Mouse (Mus musculus) intestine, embryonic 14.5 days (tissue): ENCODE measurements around the gene Gnas. TPM values are rescaled to one million over a fixed set of nuclear protein-coding genes. Genes with fewer than 3 reads are reported as not detected.

Source experiments
- ATAC-seq: fragments of 200-750 bp; cut with Nextera tagmentation; replicated peaks from 2 replicates; pipeline ENCODE4 v1.8.0; 2017; ENCODE audit warnings: low read depth, moderate number of reproducible peaks, moderate TSS enrichment, moderate library complexity; ENCODE audit not compliant: low FRiP score, low TSS enrichment
- DNase-seq: peaks from one replicate; pipeline ENCODE4 v3.0.0-alpha.2; 2018; ENCODE audit warnings: low spot score
- H3K27ac ChIP-seq: fragments of 300-500 bp; sonication (generic); 2 replicates; pipeline ENCODE4 v1.5.1; 2014; ENCODE audit warnings: low read depth, mild to moderate bottlenecking, control low read depth
- H3K27me3 ChIP-seq: fragments of 300-500 bp; sonication (generic); replicated peaks from 2 replicates; pipeline ENCODE4 v1.6.1; 2014; ENCODE audit warnings: low read length, control low read depth; ENCODE audit not compliant: control insufficient read depth, insufficient read depth
- H3K36me3 ChIP-seq: fragments of 300-500 bp; sonication (generic); 2 replicates; pipeline ENCODE4 v1.6.1; 2014; ENCODE audit warnings: low read length, control low read depth; ENCODE audit not compliant: control insufficient read depth, insufficient read depth
- H3K4me1 ChIP-seq: fragments of 300-500 bp; sonication (generic); replicated peaks from 2 replicates; pipeline ENCODE4 v1.6.1; 2014; ENCODE audit warnings: low read length, control low read depth, mixed read lengths; ENCODE audit not compliant: control insufficient read depth, insufficient read depth
- H3K4me2 ChIP-seq: fragments of 300-500 bp; sonication (generic); 2 replicates; pipeline ENCODE4 v1.6.1; 2014; ENCODE audit warnings: low read length
- H3K4me3 ChIP-seq: fragments of 300-500 bp; sonication (generic); 2 replicates; pipeline ENCODE4 v1.5.1; 2014; ENCODE audit warnings: low read depth, low read length, control low read depth, mixed read lengths
- H3K9ac ChIP-seq: fragments of 300-500 bp; sonication (generic); 2 replicates; pipeline ENCODE4 v1.6.1; 2014; ENCODE audit warnings: mild to moderate bottlenecking, low read length
- H3K9me3 ChIP-seq: fragments of 300-500 bp; sonication (generic); 2 replicates; pipeline ENCODE4 v1.6.1; 2016; ENCODE audit warnings: low read length, control low read depth; ENCODE audit not compliant: control insufficient read depth
- WGBS: fragments of 180-500 bp; shearing (Covaris S2); extraction: QIAGEN DNeasy Blood & Tissue Kit; methylation state at CpG from one replicate; pipeline ENCODE4 v1.1.7; 2014; 5-methylcytosine and 5-hydroxymethylcytosine counted together
- polyA plus RNA-seq: library from polyadenylated mRNA; unstranded; fragments of >200 nt; fragmentation: Nextera tagmentation; extraction: Ambion mirVana; gene quantifications from 2 replicates; pipeline ENCODE4 v1.2.1, GENCODE M21; 2014

Gene Gnas
- polyA plus RNA-seq, 1 experiment from 2014 or later: 1,793 TPM

DNA sequence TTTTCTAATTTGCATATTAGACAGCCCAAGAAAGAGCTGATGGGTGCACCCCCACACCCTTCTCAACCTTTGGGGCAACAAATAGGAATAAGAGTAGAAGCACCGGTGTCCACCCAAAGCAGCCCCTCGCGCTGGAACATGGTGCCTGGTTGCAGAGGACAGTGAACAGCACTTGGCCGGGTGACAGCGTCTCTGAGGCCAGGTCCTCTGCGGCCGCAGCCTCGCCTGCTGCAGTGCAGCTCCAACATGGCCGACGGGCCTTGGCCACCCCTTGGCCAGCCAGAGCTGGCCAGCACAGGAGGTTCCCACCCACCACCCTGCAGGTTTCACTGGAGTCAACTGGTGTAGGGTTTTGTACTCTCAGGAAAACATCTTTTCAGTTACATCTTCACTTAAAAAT lies 50.3 kb downstream of the Gnas start:
- Histone ChIP-seq H3K9me3 (no peaks in the 10 kb centered on the region), H3K27me3 (no peaks in the 10 kb centered on the region), H3K4me2 (peak overlapping the region; percentile 73), H3K4me1 (peaks cover 46% of the 10 kb centered on the region), H3K27ac (no peak overlapping the region), H3K9ac (no peak overlapping the region), H3K36me3 (peaks cover 46% of the 10 kb centered on the region), H3K4me3 (peak overlapping the region; percentile 97; the same call in 1 of the 2 replicates)
- WGBS: 67% methylated on average over 10 of the region's 10 CpGs
- ATAC-seq (no peak), DNase-seq (no peak)

DNA sequence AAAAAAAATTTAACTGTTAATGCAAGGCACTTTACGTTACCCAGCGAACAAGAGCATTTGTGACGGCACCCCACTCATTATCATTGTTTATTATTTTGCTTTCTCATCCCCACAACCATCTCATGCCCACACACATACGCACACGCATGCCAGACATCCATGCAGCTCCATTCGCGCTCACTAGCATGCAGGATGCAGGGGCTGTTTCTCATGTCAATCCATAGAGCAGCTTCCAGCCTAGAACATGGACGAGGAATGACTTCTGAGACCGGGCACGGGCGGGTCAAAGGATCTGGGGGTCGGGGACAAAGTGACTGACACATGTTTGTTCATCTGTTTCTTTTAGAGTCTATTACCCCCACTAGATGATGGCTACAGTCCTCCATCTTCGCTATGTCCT lies 53.2 kb downstream of the Gnas start:
- 81% methylated on average over 13 of the region's 13 CpGs for WGBS
- H3K9me3 ChIP-seq: no peaks in the 10 kb centered on the region
- no peak overlapping the region for H3K27ac ChIP-seq
- no peak overlapping the region for H3K4me3 ChIP-seq
- ATAC-seq: no peak
- H3K9ac ChIP-seq: no peak overlapping the region
- H3K4me2 ChIP-seq: no peak overlapping the region
- peaks cover 53% of the 10 kb centered on the region for H3K4me1 ChIP-seq
- peaks cover 64% of the 10 kb centered on the region for H3K36me3 ChIP-seq
- no peaks in the 10 kb centered on the region for H3K27me3 ChIP-seq
- DNase-seq: no peak

DNA sequence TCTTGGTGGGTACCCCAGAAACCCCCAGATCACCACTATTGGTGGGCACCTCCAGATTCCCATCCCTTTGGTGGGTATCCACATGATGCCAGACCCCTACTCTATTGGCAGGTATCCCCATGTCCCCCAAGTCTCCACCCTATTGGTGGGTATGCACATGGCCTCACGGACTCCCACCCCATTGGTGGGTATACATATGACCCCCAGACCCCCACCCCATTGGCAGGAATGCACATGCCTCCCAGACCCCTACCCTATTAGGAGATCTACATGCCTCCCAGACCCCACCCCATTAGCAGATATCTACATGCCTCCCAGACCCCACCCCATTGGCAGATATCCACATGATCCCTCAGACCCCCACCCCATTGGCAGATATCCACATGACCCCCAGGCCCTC lies 55.6 kb downstream of the Gnas start:
- no peaks in the 10 kb centered on the region for H3K27me3 ChIP-seq
- DNase-seq (no peak), ATAC-seq (no peak)
- H3K4me3 ChIP-seq: no peak overlapping the region
- no peak overlapping the region for H3K9ac ChIP-seq
- no peak overlapping the region for H3K4me2 ChIP-seq
- H3K36me3 ChIP-seq: peaks cover 77% of the 10 kb centered on the region
- 95% methylated on average over 1 of the region's 1 CpGs for WGBS
- H3K27ac ChIP-seq: no peak overlapping the region
- H3K9me3 ChIP-seq: no peaks in the 10 kb centered on the region
- H3K4me1 ChIP-seq: peaks cover 55% of the 10 kb centered on the region

DNA sequence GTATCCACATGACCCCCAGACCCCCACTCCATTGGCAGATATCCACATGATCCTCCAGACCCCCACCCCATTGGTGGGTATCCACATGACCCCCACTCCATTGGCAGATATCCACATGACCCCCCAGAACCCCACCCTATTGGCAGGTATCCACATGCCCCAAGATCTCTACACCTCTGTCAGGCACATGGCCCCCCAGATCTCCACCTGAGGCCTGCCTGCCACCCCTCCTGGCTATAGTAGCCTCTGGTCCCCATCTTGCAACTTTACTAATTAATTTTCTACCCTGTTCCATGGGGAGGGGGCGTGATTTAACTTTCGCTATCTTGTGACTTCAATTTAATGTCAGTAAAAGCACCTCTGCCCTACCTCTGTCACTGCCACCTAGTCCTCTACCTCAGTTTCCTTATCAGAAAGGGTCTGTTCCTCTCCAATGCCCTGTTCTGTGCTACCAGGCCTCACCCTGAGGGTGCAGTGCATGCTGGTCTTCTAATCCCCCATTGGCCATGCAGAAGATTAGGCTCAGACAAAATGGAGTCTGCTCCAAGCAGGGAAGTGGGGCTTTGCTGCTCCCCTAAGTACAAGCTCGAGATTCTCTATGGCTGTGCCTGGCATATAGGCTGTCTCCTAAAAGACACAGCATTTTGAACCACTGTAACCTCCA lies 56.2 kb downstream of the Gnas start:
- WGBS: 82% methylated on average over 3 of the region's 3 CpGs
- no peak overlapping the region for H3K4me2 ChIP-seq
- no peak for DNase-seq
- H3K9me3 ChIP-seq: no peaks in the 10 kb centered on the region
- ATAC-seq: no peak
- no peak overlapping the region for H3K27ac ChIP-seq
- no peak overlapping the region for H3K9ac ChIP-seq
- peaks cover 56% of the 10 kb centered on the region for H3K4me1 ChIP-seq
- H3K36me3 ChIP-seq: peaks cover 78% of the 10 kb centered on the region
- H3K4me3 ChIP-seq: no peak overlapping the region
- no peaks in the 10 kb centered on the region for H3K27me3 ChIP-seq

DNA sequence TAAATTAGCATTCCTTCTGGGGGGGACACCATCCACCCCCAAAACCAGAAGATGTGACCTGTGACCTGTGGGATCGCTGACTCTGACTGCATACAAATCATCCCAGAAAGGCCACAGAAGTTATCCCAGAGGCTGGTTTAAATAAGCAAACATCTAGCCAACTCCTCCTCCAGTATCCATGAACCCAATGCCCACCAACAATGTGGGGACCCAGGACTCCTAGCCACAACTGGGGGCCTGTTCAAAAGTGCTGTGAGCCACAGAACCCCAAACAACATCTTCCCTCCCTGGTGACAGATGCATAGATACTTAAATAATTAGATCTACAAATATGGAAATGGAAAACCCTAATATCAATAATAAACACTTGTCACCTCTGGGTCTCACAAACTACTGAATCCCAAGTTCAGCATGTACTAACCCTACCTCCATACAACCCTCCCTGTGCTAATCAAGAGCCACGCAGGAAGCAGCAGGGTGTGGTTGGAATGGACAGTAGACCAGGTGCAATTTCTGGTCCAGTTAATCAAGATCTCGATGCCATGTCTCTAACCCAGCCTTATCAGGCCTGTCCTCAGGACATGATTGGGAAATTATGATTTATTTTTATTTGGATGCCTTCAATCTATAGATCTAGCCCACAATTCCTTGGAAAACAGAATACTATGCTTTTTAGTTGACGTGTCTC lies 56.9 kb downstream of the Gnas start:
- no peak for ATAC-seq
- no peak overlapping the region for H3K4me2 ChIP-seq
- no peak for DNase-seq
- H3K27me3 ChIP-seq: no peaks in the 10 kb centered on the region
- peaks cover 80% of the 10 kb centered on the region for H3K36me3 ChIP-seq
- H3K4me1 ChIP-seq: peaks cover 49% of the 10 kb centered on the region
- H3K4me3 ChIP-seq: no peak overlapping the region
- H3K9ac ChIP-seq: no peak overlapping the region
- H3K9me3 ChIP-seq: no peaks in the 10 kb centered on the region
- 70% methylated on average over 4 of the region's 4 CpGs for WGBS
- H3K27ac ChIP-seq: no peak overlapping the region

DNA sequence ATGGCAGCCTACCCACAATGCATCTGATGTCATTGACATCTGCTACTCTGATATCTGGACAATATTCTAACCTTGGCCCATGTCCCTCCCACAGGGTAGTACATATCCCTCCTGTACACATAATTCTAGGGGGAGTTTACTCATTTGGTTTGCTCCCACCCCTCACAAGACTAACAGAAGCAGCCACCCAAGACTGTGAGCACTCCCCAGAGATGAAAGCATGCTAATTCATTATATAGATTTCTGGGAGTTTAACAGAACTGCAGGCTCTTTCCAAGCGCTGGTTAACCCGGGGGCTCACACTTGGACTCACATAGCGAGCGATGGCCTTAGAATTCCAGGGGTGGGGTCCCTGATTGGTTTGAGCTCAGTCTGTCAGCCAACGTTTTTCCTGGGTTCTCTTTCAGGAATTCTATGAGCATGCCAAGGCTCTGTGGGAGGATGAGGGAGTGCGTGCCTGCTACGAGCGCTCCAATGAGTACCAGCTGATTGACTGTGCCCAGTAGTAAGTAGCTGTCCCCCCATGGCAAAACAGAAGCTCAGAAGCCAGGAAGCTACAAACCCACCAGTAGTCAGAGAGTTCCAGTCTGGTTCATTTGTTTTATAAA lies 58.8 kb downstream of the Gnas start:
- Histone ChIP-seq H3K9me3 (no peaks in the 10 kb centered on the region), H3K4me2 (peak overlapping the region; percentile 33), H3K4me3 (no peak overlapping the region), H3K4me1 (peaks cover 41% of the 10 kb centered on the region), H3K27me3 (no peaks in the 10 kb centered on the region), H3K36me3 (peaks cover 79% of the 10 kb centered on the region), H3K9ac (no peak overlapping the region), H3K27ac (peak overlapping the region; percentile 85)
- ATAC-seq (no peak), DNase-seq (no peak)
- 54% methylated on average over 8 of the region's 8 CpGs for WGBS

DNA sequence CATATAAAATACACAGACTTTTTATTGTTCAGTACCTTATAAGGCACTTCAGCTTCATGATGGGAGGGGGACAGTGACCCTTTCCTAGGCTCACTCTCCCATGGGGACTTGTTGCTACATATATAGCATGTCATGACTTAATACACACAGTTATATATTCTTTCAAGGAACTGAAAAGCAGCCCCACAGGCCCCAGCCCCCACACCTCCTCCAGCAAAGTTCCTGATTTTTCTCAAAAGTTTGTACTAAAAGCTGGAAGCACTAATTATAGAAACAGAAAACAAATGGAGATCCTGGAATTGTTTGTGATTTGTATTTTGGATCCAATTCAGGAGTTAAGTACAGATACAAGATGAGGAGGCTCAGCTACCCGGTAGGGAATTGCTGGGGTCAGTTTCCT lies 59.4 kb downstream of the Gnas start:
- H3K27ac ChIP-seq: peak overlapping the region; percentile 85
- no peaks in the 10 kb centered on the region for H3K27me3 ChIP-seq
- H3K9me3 ChIP-seq: no peaks in the 10 kb centered on the region
- 18% methylated on average over 1 of the region's 1 CpGs for WGBS
- ATAC-seq: no peak
- peak overlapping the region; percentile 33 for H3K4me2 ChIP-seq
- H3K36me3 ChIP-seq: peaks cover 73% of the 10 kb centered on the region
- DNase-seq: no peak
- H3K9ac ChIP-seq: peak overlapping the region; percentile 22
- H3K4me1 ChIP-seq: peaks cover 41% of the 10 kb centered on the region
- H3K4me3 ChIP-seq: no peak overlapping the region

DNA sequence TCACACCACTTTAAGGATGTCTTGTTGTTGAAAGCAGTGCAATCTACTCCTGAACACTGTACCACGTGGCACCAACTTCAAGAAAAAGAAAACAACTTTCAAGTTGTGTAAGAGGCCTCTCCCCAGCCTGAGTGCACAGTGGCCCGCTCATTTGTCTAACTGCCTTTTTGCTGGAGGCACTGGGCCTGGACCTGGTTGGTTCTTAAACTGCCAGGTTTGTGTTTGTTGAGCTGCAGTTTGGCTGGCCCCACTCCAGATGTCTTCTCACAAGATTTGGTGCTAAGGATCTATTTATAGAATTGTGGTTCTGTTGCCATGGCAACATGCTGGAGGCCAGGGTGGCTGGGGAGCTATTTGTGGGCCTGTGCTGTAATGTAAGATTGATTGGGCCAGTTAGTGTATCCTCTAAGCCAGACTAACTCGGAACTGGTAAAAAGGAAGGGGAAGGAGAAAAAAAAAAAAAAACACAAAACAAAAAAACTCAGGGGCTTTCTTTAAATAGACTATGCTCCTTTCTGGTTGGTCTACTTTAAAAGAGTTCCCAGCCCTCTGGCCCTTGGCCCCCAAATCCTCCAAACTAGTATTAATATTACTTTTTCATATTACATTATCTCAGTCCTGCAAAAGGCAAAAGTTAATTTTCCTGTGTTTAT lies 60.0 kb downstream of the Gnas start:
- H3K4me3 ChIP-seq: no peak overlapping the region
- 16% methylated on average over 3 of the region's 3 CpGs for WGBS
- ATAC-seq: peak; percentile 59
- peak overlapping the region; percentile 33 for H3K4me2 ChIP-seq
- H3K36me3 ChIP-seq: peaks cover 70% of the 10 kb centered on the region
- H3K4me1 ChIP-seq: peaks cover 37% of the 10 kb centered on the region
- H3K27ac ChIP-seq: peak overlapping the region; percentile 85
- H3K9me3 ChIP-seq: no peaks in the 10 kb centered on the region
- no peaks in the 10 kb centered on the region for H3K27me3 ChIP-seq
- peak overlapping the region; percentile 22 for H3K9ac ChIP-seq
- DNase-seq: peak; percentile 74
